Mouse (Mus musculus) forebrain, embryonic 11.5 days (tissue): Measurements from ENCODE around the gene Tbc1d14. TPM values are rescaled to one million over a fixed set of nuclear protein-coding genes. Genes with fewer than 3 reads are reported as not detected.
A peak's percentile ranks its signal among the peaks of the same experiment; 100 is the strongest.

Experiments used
- ATAC-seq: fragments of 200-750 bp; cut with Nextera tagmentation; replicated peaks from 2 replicates; pipeline ENCODE4 v1.8.0; 2017; ENCODE audit warnings: moderate TSS enrichment; ENCODE audit not compliant: low FRiP score
- DNase-seq: peaks from one replicate; pipeline ENCODE4 v3.0.0-alpha.2; 2017; ENCODE audit warnings: low spot score
- H3K27ac ChIP-seq: fragments of 300-500 bp; sonication (generic); 2 replicates; pipeline ENCODE4 v1.5.1; 2014; ENCODE audit warnings: low read depth, low read length
- H3K27me3 ChIP-seq: fragments of 300-500 bp; sonication (generic); 2 replicates; pipeline ENCODE4 v1.6.1; 2014; ENCODE audit warnings: mild to moderate bottlenecking, low read length, mixed read lengths; ENCODE audit not compliant: control insufficient read depth, insufficient read depth
- H3K36me3 ChIP-seq: fragments of 300-500 bp; sonication (generic); 2 replicates; pipeline ENCODE4 v1.6.1; 2014; ENCODE audit warnings: mild to moderate bottlenecking, low read length, moderate library complexity, mixed read lengths; ENCODE audit not compliant: control insufficient read depth, insufficient read depth
- H3K4me1 ChIP-seq: fragments of 300-500 bp; sonication (generic); replicated peaks from 2 replicates; pipeline ENCODE4 v1.6.1; 2014; ENCODE audit warnings: low read length, mixed read lengths; ENCODE audit not compliant: control insufficient read depth, insufficient read depth
- H3K4me2 ChIP-seq: fragments of 300-500 bp; sonication (generic); 2 replicates; pipeline ENCODE4 v1.6.1; 2014; ENCODE audit warnings: low read depth, mild to moderate bottlenecking, low read length, moderate library complexity, mixed read lengths; ENCODE audit not compliant: severe bottlenecking
- H3K4me3 ChIP-seq: fragments of 300-500 bp; sonication (generic); 2 replicates; pipeline ENCODE4 v1.5.1; 2014; ENCODE audit warnings: low read depth, low read length
- H3K9ac ChIP-seq: fragments of 300-500 bp; sonication (generic); 2 replicates; pipeline ENCODE4 v1.6.1; 2014; ENCODE audit warnings: low read length
- H3K9me3 ChIP-seq: fragments of 300-500 bp; sonication (generic); 2 replicates; pipeline ENCODE4 v1.6.1; 2016; ENCODE audit warnings: low read length, mixed read lengths; ENCODE audit not compliant: control insufficient read depth
- WGBS: fragments of 180-500 bp; shearing (Covaris S2); extraction: QIAGEN DNeasy Blood & Tissue Kit; methylation state at CpG from one replicate; pipeline ENCODE4 v1.1.7; 2014; 5-methylcytosine and 5-hydroxymethylcytosine counted together
- polyA plus RNA-seq: library from polyadenylated mRNA; unstranded; fragments of >200 nt; fragmentation: Nextera tagmentation; extraction: Ambion mirVana; gene quantifications from 2 replicates; pipeline ENCODE4 v1.2.1, GENCODE M21; 2014

Tbc1d14 gene
- polyA plus RNA-seq, 1 experiment from 2014 or later = 50.8 TPM

GRCm38 (mm10) chr5:36505643-36506042 is 87.4 kb downstream of the Tbc1d14 start:
- WGBS = 70% methylated on average over 5 of the region's 5 CpGs

GRCm38 (mm10) chr5:36505235-36505634 is 87.8 kb downstream of the Tbc1d14 start:
- ATAC-seq = no peak
- no peaks in the 10 kb centered on the region; the same call in 1 of the 2 replicates for H3K36me3 ChIP-seq
- no peaks in the 10 kb centered on the region for H3K4me1 ChIP-seq

More at GRCm38 (mm10) chr5:36505643-36506042, 87.4 kb downstream of the Tbc1d14 start:
- H3K9me3 ChIP-seq = no peaks in the 10 kb centered on the region
- H3K4me1 ChIP-seq = no peaks in the 10 kb centered on the region
- no peak for DNase-seq
- ATAC-seq = no peak
- no peak overlapping the region for H3K27ac ChIP-seq
- H3K4me2 ChIP-seq = no peak overlapping the region
- no peak overlapping the region for H3K9ac ChIP-seq
- no peaks in the 10 kb centered on the region for H3K27me3 ChIP-seq
- no peak overlapping the region for H3K4me3 ChIP-seq
- H3K36me3 ChIP-seq = no peaks in the 10 kb centered on the region; the same call in 1 of the 2 replicates

GRCm38 (mm10) chr5:36494709-36495108 is 98.4 kb downstream of the Tbc1d14 start:
- H3K4me1 ChIP-seq = no peaks in the 10 kb centered on the region
- no peak overlapping the region for H3K4me2 ChIP-seq
- ATAC-seq (no peak), DNase-seq (no peak)
- no peaks in the 10 kb centered on the region for H3K27me3 ChIP-seq
- H3K9me3 ChIP-seq = no peaks in the 10 kb centered on the region
- no peak overlapping the region for H3K27ac ChIP-seq
- peaks cover 3% of the 10 kb centered on the region; the same call in 1 of the 2 replicates for H3K36me3 ChIP-seq
- no peak overlapping the region for H3K9ac ChIP-seq
- H3K4me3 ChIP-seq = no peak overlapping the region
- 94% methylated on average over 9 of the region's 9 CpGs for WGBS

More at GRCm38 (mm10) chr5:36505235-36505634, 87.8 kb downstream of the Tbc1d14 start:
- no peaks in the 10 kb centered on the region for H3K9me3 ChIP-seq
- no peak overlapping the region for H3K4me2 ChIP-seq
- H3K4me3 ChIP-seq = no peak overlapping the region
- no peak overlapping the region for H3K27ac ChIP-seq
- WGBS = 89% methylated on average over 7 of the region's 7 CpGs
- no peak overlapping the region for H3K9ac ChIP-seq
- H3K27me3 ChIP-seq = no peaks in the 10 kb centered on the region
- DNase-seq = no peak

GRCm38 (mm10) chr5:36493919-36494318 is 99.2 kb downstream of the Tbc1d14 start:
- ATAC-seq (no peak), DNase-seq (no peak)
- Histone ChIP-seq H3K9ac (no peak overlapping the region), H3K27ac (no peak overlapping the region), H3K9me3 (no peaks in the 10 kb centered on the region), H3K36me3 (peaks cover 3% of the 10 kb centered on the region; the same call in 1 of the 2 replicates), H3K4me1 (no peaks in the 10 kb centered on the region), H3K27me3 (no peaks in the 10 kb centered on the region), H3K4me2 (no peak overlapping the region), H3K4me3 (no peak overlapping the region)
- 85% methylated on average over 6 of the region's 6 CpGs for WGBS

GRCm38 (mm10) chr5:36489225-36489624 is 103.9 kb downstream of the Tbc1d14 start:
- no peak overlapping the region for H3K4me2 ChIP-seq
- 57% methylated on average over 2 of the region's 2 CpGs for WGBS
- H3K4me3 ChIP-seq = no peak overlapping the region
- no peak for ATAC-seq
- H3K36me3 ChIP-seq = peaks cover 3% of the 10 kb centered on the region; the same call in 1 of the 2 replicates
- no peak overlapping the region for H3K9ac ChIP-seq
- no peak overlapping the region for H3K27ac ChIP-seq
- H3K9me3 ChIP-seq = no peaks in the 10 kb centered on the region
- no peak for DNase-seq
- H3K27me3 ChIP-seq = 0 out of 2 replicates have a peak, but pooled peaks cover 2% of the 10 kb centered on the region
- H3K4me1 ChIP-seq = no peaks in the 10 kb centered on the region

- H3K27ac ChIP-seq = no peak overlapping the region
- H3K4me1 ChIP-seq = peaks cover 6% of the 10 kb centered on the region; the same call in 1 of the 2 replicates
- WGBS = 42% methylated on average over 19 of the region's 19 CpGs
- H3K4me2 ChIP-seq = peak overlapping the region; percentile 91
- no peak for ATAC-seq
- peak overlapping the region; percentile 51 for H3K9ac ChIP-seq
- DNase-seq = no peak
- 0 out of 2 replicates have a peak, but pooled peaks cover 2% of the 10 kb centered on the region for H3K27me3 ChIP-seq
- H3K36me3 ChIP-seq = no peaks in the 10 kb centered on the region
- H3K4me3 ChIP-seq = peak overlapping the region; percentile 89
- no peaks in the 10 kb centered on the region for H3K9me3 ChIP-seq
Observed at GRCm38 (mm10) chr5:36485306-36485705, 107.8 kb downstream of the Tbc1d14 start.

GRCm38 (mm10) chr5:36484171-36484990 is 108.7 kb downstream of the Tbc1d14 start, which contains the start of the genes Tada2b and Ccdc96:
TSS of gene Tada2b (minus strand) at chr5:36484285.
TSS of gene Ccdc96 (plus strand) at chr5:36484588.
- WGBS = under 1% methylated on average over 79 of the region's 97 CpGs
- peak within 1 kb of the TSS; percentile 89 for H3K4me3 ChIP-seq

GRCm38 (mm10) chr5:36483203-36484101 is 109.6 kb downstream of the Tbc1d14 start:
- H3K27me3 ChIP-seq = 0 out of 2 replicates have a peak, but pooled peaks cover 2% of the 10 kb centered on the region
- H3K4me2 ChIP-seq = peak overlapping the region; percentile 95
- no peaks in the 10 kb centered on the region for H3K9me3 ChIP-seq
- H3K9ac ChIP-seq = peak overlapping the region; percentile 90
- H3K27ac ChIP-seq = peak overlapping the region; percentile 57
- peak; percentile 79 for DNase-seq
- H3K36me3 ChIP-seq = no peaks in the 10 kb centered on the region
- ATAC-seq = peak; percentile 42
- H3K4me1 ChIP-seq = peaks cover 6% of the 10 kb centered on the region; the same call in 1 of the 2 replicates
- peak overlapping the region; percentile 89 for H3K4me3 ChIP-seq
- WGBS = 1% methylated on average over 58 of the region's 58 CpGs

More at GRCm38 (mm10) chr5:36484171-36484990, 108.7 kb downstream of the Tbc1d14 start, which contains the start of the genes Tada2b and Ccdc96:
- Histone ChIP-seq H3K4me1 (peaks cover 6% of the 10 kb centered on the region; the same call in 1 of the 2 replicates), H3K27me3 (0 out of 2 replicates have a peak, but pooled peaks cover 2% of the 10 kb centered on the region), H3K36me3 (no peaks in the 10 kb centered on the region), H3K27ac (peak within 1 kb of the TSS; percentile 57), H3K9me3 (no peaks in the 10 kb centered on the region), H3K9ac (peak within 1 kb of the TSS; percentile 90), H3K4me2 (peak within 1 kb of the TSS; percentile 95)
- peak; percentile 98 for DNase-seq
- ATAC-seq = peak; percentile 98
